Mouse (Mus musculus): Measurements from ENCODE around the gene Rnf38. TPM values are rescaled to one million over a fixed set of nuclear protein-coding genes. Genes with fewer than 3 reads are reported as not detected.

Rnf38 gene
- polyA plus RNA-seq, 1 experiment from 2014 or later, result 55.1 TPM

DNA sequence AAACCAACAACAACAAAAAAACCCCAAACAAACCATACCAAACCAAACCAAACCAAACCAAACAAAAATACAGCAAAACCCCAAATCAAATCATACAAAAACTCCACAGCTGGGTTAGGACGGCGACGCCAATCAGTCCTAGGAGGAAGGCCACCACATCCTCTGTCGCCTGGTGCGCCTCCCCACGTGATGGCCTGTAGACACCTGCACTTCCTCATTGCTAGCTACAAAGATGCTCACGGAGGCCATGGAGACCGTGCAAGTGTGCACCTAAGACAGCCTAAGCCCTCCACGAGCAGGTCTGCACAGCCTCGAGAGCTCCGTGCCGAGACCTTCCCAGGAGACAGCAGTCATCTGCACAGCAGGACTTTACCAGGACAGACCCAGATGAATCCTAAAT is 106.8 kb downstream of the Rnf38 start:
- no peak overlapping the region for H3K9ac ChIP-seq (ENCODE audit: low read length)

DNA sequence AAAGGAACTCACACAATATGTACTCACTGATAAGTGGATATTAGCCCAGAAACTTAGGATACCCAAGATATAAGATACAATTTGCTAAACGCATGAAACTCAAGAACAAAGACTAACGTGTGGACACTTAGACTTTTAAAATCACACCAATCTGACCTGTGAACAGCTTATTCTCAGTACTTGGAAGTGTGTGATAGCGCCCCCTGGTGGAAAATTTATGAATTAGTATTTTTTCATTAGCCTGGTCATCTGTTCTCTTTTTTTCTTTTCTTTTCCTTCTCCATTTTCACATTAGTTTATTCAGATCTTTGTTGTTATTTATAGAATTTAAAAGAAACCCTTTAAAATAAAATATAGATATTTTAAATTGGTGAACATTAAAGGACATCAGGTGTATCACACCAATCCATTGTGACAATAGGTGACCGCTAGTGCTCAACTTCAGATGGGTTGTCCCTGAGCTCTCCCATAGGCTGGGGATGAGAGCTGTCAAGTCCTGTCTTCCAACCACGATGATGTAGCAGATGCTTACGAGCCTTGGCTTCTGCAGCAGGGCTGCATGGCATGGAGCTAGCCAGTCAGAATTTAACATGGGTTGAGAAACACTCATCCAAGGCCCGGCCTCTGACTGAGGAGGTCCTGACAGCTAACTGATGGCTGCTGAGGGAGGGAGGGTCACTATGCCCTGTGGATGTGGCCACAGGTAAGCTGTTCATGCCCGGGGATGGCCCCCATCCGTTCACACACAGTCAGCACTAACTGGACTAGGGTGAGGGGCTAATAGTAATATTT is 114.0 kb downstream of the Rnf38 start:
- Histone ChIP-seq H3K9me3 (ENCODE audit: control insufficient read depth, low read length) (no peaks in the 10 kb centered on the region), H3K27me3 (ENCODE audit: control insufficient read depth, insufficient read depth, low read length) (no peaks in the 10 kb centered on the region), H3K4me1 (ENCODE audit: control insufficient read depth, insufficient read depth, low read length) (no peaks in the 10 kb centered on the region), H3K4me3 (ENCODE audit: low read depth, low read length) (no peak overlapping the region), H3K27ac (ENCODE audit: low read depth, low read length) (no peak overlapping the region), H3K4me2 (ENCODE audit: low read depth) (no peak overlapping the region), H3K36me3 (ENCODE audit: control insufficient read depth, insufficient read depth, low read length) (no peaks in the 10 kb centered on the region; the same call in 1 of the 2 replicates), H3K9ac (ENCODE audit: low read length) (no peak overlapping the region)
- WGBS, result 51% methylated on average over 9 of the region's 9 CpGs
- no peak for ATAC-seq (ENCODE audit: insufficient read depth, low FRiP score, low TSS enrichment)
- DNase-seq (ENCODE audit: low spot score), result no peak

More for the DNA sequence above, 106.8 kb downstream of the Rnf38 start:
- H3K36me3 ChIP-seq (ENCODE audit: control insufficient read depth, insufficient read depth, low read length), result peaks cover 20% of the 10 kb centered on the region
- no peak overlapping the region for H3K4me3 ChIP-seq (ENCODE audit: low read depth, low read length)
- H3K27me3 ChIP-seq (ENCODE audit: control insufficient read depth, insufficient read depth, low read length), result no peaks in the 10 kb centered on the region
- H3K4me1 ChIP-seq (ENCODE audit: control insufficient read depth, insufficient read depth, low read length), result no peaks in the 10 kb centered on the region
- no peak for DNase-seq (ENCODE audit: low spot score)
- H3K27ac ChIP-seq (ENCODE audit: low read depth, low read length), result no peak overlapping the region
- H3K4me2 ChIP-seq (ENCODE audit: low read depth), result no peak overlapping the region
- WGBS, result 96% methylated on average over 12 of the region's 12 CpGs
- ATAC-seq (ENCODE audit: insufficient read depth, low FRiP score, low TSS enrichment), result no peak
- H3K9me3 ChIP-seq (ENCODE audit: control insufficient read depth, low read length), result no peaks in the 10 kb centered on the region

DNA sequence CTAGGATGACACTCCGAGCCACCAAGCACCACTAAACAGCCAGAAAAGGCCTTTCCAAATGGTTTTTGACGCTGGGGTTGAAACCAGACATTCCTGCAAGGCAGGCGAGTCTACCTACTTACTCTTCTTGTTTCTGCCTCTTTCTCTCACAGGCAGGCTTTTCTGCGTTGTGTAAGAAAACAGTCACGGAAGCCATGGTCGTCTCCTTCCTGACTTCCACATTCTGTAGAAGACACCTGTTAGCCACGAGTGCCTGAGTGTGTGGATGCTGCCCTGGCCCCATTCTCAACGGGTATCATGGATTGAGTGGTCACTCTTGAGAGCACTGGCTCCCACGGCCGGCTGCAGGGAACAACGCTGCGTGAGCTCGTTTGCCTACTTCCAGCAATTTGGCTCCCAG is 118.5 kb downstream of the Rnf38 start:
- H3K9me3 ChIP-seq (ENCODE audit: control insufficient read depth, low read length), result no peaks in the 10 kb centered on the region
- 0 out of 2 replicates have a peak, but pooled peaks cover 3% of the 10 kb centered on the region for H3K4me1 ChIP-seq (ENCODE audit: control insufficient read depth, insufficient read depth, low read length)
- H3K4me3 ChIP-seq (ENCODE audit: low read depth, low read length), result no peak overlapping the region
- H3K27me3 ChIP-seq (ENCODE audit: control insufficient read depth, insufficient read depth, low read length), result no peaks in the 10 kb centered on the region
- ATAC-seq (ENCODE audit: insufficient read depth, low FRiP score, low TSS enrichment), result no peak
- DNase-seq (ENCODE audit: low spot score), result no peak
- 90% methylated on average over 13 of the region's 13 CpGs for WGBS
- H3K36me3 ChIP-seq (ENCODE audit: control insufficient read depth, insufficient read depth, low read length), result no peaks in the 10 kb centered on the region
- H3K9ac ChIP-seq (ENCODE audit: low read length), result no peak overlapping the region
- H3K27ac ChIP-seq (ENCODE audit: low read depth, low read length), result no peak overlapping the region
- H3K4me2 ChIP-seq (ENCODE audit: low read depth), result no peak overlapping the region

DNA sequence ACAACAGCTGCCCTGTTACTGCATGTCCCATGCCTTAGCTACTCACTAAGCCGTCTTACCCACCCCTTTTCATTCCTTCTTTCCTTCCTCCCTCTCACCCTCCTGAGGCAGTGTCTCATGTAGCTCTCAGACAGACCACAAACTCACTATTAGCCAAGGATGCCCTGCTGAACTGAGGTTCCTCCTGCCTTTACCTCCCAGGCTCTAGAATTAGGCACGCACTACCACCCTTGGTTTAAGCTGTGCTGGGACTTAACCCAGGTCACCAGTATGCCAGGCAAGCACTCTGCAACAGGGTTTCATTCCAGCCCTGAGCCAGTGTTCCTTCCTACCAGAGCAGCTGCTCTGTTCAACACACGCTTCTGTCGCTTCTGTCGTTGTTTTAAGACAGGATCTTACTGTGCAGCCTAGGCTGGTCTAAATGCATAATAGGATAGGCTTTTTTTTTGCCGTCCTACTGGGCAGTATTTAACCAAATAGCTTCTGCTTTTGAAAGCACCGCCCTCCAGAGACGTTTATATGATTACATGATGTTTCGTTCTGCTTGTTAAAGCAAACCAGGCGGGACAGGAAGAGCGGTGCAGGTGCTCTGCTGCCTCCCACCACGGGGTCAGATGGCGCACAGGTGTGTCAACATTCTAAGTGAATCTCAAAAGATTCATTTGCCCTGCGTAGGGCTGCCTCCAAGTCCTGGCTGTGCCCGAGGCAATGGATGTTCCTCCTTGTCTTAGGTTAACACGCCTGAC is 120.0 kb downstream of the Rnf38 start:
- ATAC-seq (ENCODE audit: insufficient read depth, low FRiP score, low TSS enrichment), result no peak
- Histone ChIP-seq H3K27ac (ENCODE audit: low read depth, low read length) (no peak overlapping the region), H3K4me2 (ENCODE audit: low read depth) (no peak overlapping the region), H3K9ac (ENCODE audit: low read length) (no peak overlapping the region), H3K9me3 (ENCODE audit: control insufficient read depth, low read length) (no peaks in the 10 kb centered on the region), H3K4me3 (ENCODE audit: low read depth, low read length) (no peak overlapping the region), H3K36me3 (ENCODE audit: control insufficient read depth, insufficient read depth, low read length) (no peaks in the 10 kb centered on the region), H3K27me3 (ENCODE audit: control insufficient read depth, insufficient read depth, low read length) (no peaks in the 10 kb centered on the region), H3K4me1 (ENCODE audit: control insufficient read depth, insufficient read depth, low read length) (0 out of 2 replicates have a peak, but pooled peaks cover 3% of the 10 kb centered on the region)
- DNase-seq (ENCODE audit: low spot score), result peak; percentile 31
- 40% methylated on average over 16 of the region's 16 CpGs for WGBS

DNA sequence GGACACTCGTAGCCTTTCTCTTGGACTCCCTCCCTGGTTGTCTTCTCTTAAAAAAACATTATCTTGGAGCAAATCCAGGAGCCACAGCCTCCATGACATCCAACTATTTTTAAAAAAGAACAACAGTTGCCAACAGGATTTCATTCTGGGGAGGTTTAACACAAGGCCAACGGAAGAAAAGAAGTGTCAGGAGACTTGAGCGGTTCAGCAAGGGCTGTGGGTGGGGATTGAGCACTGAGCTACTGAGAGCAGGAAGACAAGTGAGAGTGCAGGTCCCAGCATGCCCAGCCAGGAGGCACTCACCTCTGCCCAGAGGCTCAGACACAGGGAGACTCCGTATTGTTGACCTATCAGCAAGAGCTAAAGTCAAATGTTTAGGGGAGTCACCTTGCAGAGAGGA is 120.8 kb downstream of the Rnf38 start:
- H3K27ac ChIP-seq (ENCODE audit: low read depth, low read length), result no peak overlapping the region
- 0 out of 2 replicates have a peak, but pooled peaks cover 3% of the 10 kb centered on the region for H3K4me1 ChIP-seq (ENCODE audit: control insufficient read depth, insufficient read depth, low read length)
- H3K9ac ChIP-seq (ENCODE audit: low read length), result no peak overlapping the region
- no peak for ATAC-seq (ENCODE audit: insufficient read depth, low FRiP score, low TSS enrichment)
- no peaks in the 10 kb centered on the region for H3K27me3 ChIP-seq (ENCODE audit: control insufficient read depth, insufficient read depth, low read length)
- no peak overlapping the region for H3K4me3 ChIP-seq (ENCODE audit: low read depth, low read length)
- no peak overlapping the region for H3K4me2 ChIP-seq (ENCODE audit: low read depth)
- no peaks in the 10 kb centered on the region for H3K9me3 ChIP-seq (ENCODE audit: control insufficient read depth, low read length)
- 34% methylated on average over 4 of the region's 4 CpGs for WGBS
- DNase-seq (ENCODE audit: low spot score), result no peak
- H3K36me3 ChIP-seq (ENCODE audit: control insufficient read depth, insufficient read depth, low read length), result no peaks in the 10 kb centered on the region

DNA sequence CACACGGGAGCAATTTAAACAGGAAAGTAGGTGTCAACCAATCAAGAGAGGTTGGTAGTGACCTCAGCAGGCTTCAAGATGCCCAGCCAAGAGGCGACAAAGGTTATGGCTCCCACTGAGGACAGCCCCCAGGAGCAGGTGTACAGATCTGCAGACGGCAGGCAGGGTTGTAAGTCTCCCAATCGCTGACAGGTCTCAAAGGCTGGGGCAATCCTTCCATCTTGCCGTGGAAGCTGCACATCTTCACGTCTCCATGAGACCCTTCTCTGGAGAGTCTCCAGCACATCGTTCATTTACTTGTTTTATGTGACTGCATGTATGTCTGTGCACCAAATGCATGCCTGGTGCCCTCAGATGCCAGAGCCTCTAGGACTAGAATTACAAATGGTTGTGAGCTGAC is 122.8 kb downstream of the Rnf38 start:
- Histone ChIP-seq H3K36me3 (ENCODE audit: control insufficient read depth, insufficient read depth, low read length) (no peaks in the 10 kb centered on the region), H3K4me2 (ENCODE audit: low read depth) (no peak overlapping the region), H3K4me3 (ENCODE audit: low read depth, low read length) (no peak overlapping the region), H3K27me3 (ENCODE audit: control insufficient read depth, insufficient read depth, low read length) (no peaks in the 10 kb centered on the region), H3K9me3 (ENCODE audit: control insufficient read depth, low read length) (no peaks in the 10 kb centered on the region), H3K9ac (ENCODE audit: low read length) (no peak overlapping the region), H3K4me1 (ENCODE audit: control insufficient read depth, insufficient read depth, low read length) (0 out of 2 replicates have a peak, but pooled peaks cover 3% of the 10 kb centered on the region), H3K27ac (ENCODE audit: low read depth, low read length) (no peak overlapping the region)
- WGBS, result 58% methylated on average over 7 of the region's 7 CpGs
- no peak for DNase-seq (ENCODE audit: low spot score)
- ATAC-seq (ENCODE audit: insufficient read depth, low FRiP score, low TSS enrichment), result no peak

DNA sequence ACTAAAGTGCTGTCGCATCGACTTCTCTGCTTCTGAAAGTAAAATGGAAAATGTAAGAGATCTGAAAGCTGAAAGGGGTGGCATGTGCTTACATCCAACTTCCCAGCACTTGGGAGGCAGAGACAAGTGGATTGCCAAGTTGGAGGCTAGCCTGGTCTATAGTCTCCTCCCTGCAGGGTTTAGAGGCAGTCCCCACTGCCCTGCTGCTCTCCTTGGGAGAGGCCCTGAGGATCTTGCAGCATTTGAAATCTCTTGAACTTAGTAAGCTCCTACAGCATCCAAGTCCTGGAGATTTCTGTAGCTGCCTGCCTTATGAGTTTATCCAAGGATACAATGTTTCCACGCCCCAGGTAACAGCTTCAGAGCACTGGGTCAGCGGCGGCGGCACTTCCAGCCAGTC is 125.3 kb downstream of the Rnf38 start:
- no peak for DNase-seq (ENCODE audit: low spot score)
- Histone ChIP-seq H3K9ac (ENCODE audit: low read length) (no peak overlapping the region), H3K4me3 (ENCODE audit: low read depth, low read length) (no peak overlapping the region), H3K27me3 (ENCODE audit: control insufficient read depth, insufficient read depth, low read length) (no peaks in the 10 kb centered on the region), H3K27ac (ENCODE audit: low read depth, low read length) (no peak overlapping the region), H3K9me3 (ENCODE audit: control insufficient read depth, low read length) (no peaks in the 10 kb centered on the region), H3K4me1 (ENCODE audit: control insufficient read depth, insufficient read depth, low read length) (0 out of 2 replicates have a peak, but pooled peaks cover 9% of the 10 kb centered on the region), H3K36me3 (ENCODE audit: control insufficient read depth, insufficient read depth, low read length) (no peaks in the 10 kb centered on the region), H3K4me2 (ENCODE audit: low read depth) (no peak overlapping the region)
- no peak for ATAC-seq (ENCODE audit: insufficient read depth, low FRiP score, low TSS enrichment)
- 90% methylated on average over 6 of the region's 6 CpGs for WGBS

DNA sequence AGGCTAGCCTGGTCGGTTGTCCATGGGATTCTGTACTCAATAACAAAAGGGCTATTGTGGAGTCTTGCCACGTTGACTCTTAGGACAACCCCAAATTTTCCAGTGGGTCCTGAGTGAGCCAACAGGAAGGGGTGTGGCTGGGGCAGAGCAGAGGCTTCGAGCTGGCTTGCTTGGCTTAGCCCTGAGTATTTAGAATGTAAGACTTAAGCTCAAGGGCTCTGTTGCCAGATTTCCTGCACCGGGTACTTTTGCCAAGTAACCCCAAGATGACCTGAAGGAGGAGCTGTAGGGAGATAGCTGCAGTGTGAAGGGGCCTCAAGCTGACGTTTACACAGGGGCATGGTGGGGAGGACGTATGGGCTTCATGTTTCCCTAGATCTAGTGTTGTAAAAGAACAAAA is 126.2 kb downstream of the Rnf38 start:
- Histone ChIP-seq H3K4me2 (ENCODE audit: low read depth) (no peak overlapping the region), H3K27me3 (ENCODE audit: control insufficient read depth, insufficient read depth, low read length) (no peaks in the 10 kb centered on the region), H3K4me1 (ENCODE audit: control insufficient read depth, insufficient read depth, low read length) (0 out of 2 replicates have a peak, but pooled peaks cover 6% of the 10 kb centered on the region), H3K9me3 (ENCODE audit: control insufficient read depth, low read length) (no peaks in the 10 kb centered on the region), H3K9ac (ENCODE audit: low read length) (no peak overlapping the region), H3K27ac (ENCODE audit: low read depth, low read length) (no peak overlapping the region), H3K36me3 (ENCODE audit: control insufficient read depth, insufficient read depth, low read length) (no peaks in the 10 kb centered on the region), H3K4me3 (ENCODE audit: low read depth, low read length) (no peak overlapping the region)
- 52% methylated on average over 6 of the region's 6 CpGs for WGBS
- ATAC-seq (ENCODE audit: insufficient read depth, low FRiP score, low TSS enrichment) (no peak), DNase-seq (ENCODE audit: low spot score) (no peak)

Data from neural tube, embryonic 11.5 days (tissue).